19 mouse cellular contexts compared by ENCODE assay signal in the genomic region with DNA sequence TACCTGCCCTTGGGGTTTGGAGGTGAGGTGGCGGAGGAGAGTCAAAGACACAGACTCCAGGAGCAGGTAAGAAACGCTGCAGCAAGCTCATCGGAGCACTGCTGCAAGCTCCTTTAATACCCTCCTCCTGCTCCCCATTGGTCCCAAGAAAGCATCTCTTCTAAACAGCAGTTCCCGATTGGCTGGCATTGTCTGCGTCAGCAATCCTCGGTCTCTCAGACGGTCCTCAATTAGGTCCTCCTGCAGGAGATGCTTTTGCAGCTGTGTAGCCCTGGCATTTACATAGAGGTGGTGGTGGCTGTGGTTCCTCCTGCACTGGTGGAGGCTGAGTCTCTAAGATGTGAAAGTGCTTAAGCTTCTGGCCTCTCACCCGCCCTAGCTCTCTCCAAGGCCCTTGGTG. TPM values are rescaled to one million over a fixed set of nuclear protein-coding genes. Genes with fewer than 3 reads are reported as not detected.
DNase-seq lines count a peak whose midpoint lies in the region; ATAC-seq and TF ChIP-seq lines count a peak whose summit lies in the region.
"Had no signal": no experiment of that assay in that cellular context is flagged by ENCODE, and none has a peak within 500 bp of the region (broad histone marks: within the 10 kb centered on the region; RNA-seq: fewer than 3 reads in every experiment).

No protein-coding gene starts in this region.

- no peak overlapping the region for H3K4me3 ChIP-seq in midbrain, embryonic 11.5 days (ENCODE audit: low read depth, low read length)
- H3K4me3 ChIP-seq in midbrain, embryonic 16.5 days (ENCODE audit: low read depth, low read length), result no peak overlapping the region
- H3K4me3 ChIP-seq in CH12.LX (replicated peaks in 1 of 3; ENCODE audit: low read depth in 2 of 3, low read length in 2 of 3, poor library complexity in 1 of 3), result no peak overlapping the region
- H3K4me3 ChIP-seq: embryonic facial prominence, embryonic 10.5 days; forebrain, embryonic 15.5 days; heart, embryonic 10.5 days; hindbrain, embryonic 13.5 days; intestine, embryonic 15.5 days had no signal

- intact Hi-C loops in heart, postnatal 36 days (cut with DNase I), result no loop called here

- H3K4me1 ChIP-seq in midbrain, embryonic 11.5 days (ENCODE audit: control insufficient read depth, insufficient read depth, low read length), result no peaks in the 10 kb centered on the region
- no peaks in the 10 kb centered on the region for H3K4me1 ChIP-seq in midbrain, embryonic 16.5 days (ENCODE audit: control insufficient read depth, insufficient read depth, low read length)
- H3K4me1 ChIP-seq in CH12.LX (ENCODE audit: control insufficient read depth in 1 of 2, insufficient read depth in 2 of 2), result no peaks in the 10 kb centered on the region
- H3K4me1 ChIP-seq: heart, embryonic 10.5 days; hindbrain, embryonic 13.5 days; intestine, embryonic 15.5 days had no signal

- no peak for TF ChIP-seq EP300 in CH12.LX (IDR thresholded peaks at IDR 0.05; ENCODE audit: low read length)

- H3K4me2 ChIP-seq in midbrain, embryonic 11.5 days, result no peak overlapping the region
- no peak overlapping the region for H3K4me2 ChIP-seq in midbrain, embryonic 16.5 days (ENCODE audit: low read length)
- no peak overlapping the region for H3K4me2 ChIP-seq in CH12.LX (ENCODE audit: insufficient read depth, low read depth, poor library complexity, severe bottlenecking)
- H3K4me2 ChIP-seq: forebrain, embryonic 15.5 days; hindbrain, embryonic 13.5 days; intestine, embryonic 15.5 days had no signal

- H3K9ac ChIP-seq in midbrain, embryonic 11.5 days (ENCODE audit: low read length), result no peak overlapping the region
- no peak overlapping the region for H3K9ac ChIP-seq in midbrain, embryonic 16.5 days (ENCODE audit: low read depth, low read length)
- no peak overlapping the region for H3K9ac ChIP-seq in CH12.LX (ENCODE audit: insufficient read depth, low read depth)
- H3K9ac ChIP-seq: forebrain, embryonic 15.5 days; hindbrain, embryonic 13.5 days; intestine, embryonic 15.5 days had no signal

- no peak for TF ChIP-seq POLR2A in CH12.LX (IDR thresholded peaks at IDR 0.05; ENCODE audit: low read depth, low read length)

- no peak for TF ChIP-seq RAD21 in CH12.LX (IDR thresholded peaks at IDR 0.05; ENCODE audit: low read depth, low read length)

- H3K79me2 ChIP-seq in CH12.LX (replicated peaks; ENCODE audit: control insufficient read depth, extremely low read depth, insufficient read depth, poor library complexity, severe bottlenecking), result no peaks in the 10 kb centered on the region

- dilution Hi-C loops in CH12.LX (cut with MboI; ENCODE audit: extremely low pct_ligation_motif_present, extremely low pct_unique_long_range_greater_than_20kb, low sequenced_read_pairs), result no loop called here

- ATAC-seq in midbrain, embryonic 11.5 days (ENCODE audit: low FRiP score), result no peak
- no peak for ATAC-seq in midbrain, embryonic 16.5 days
- ATAC-seq: forebrain, embryonic 15.5 days; intestine, embryonic 15.5 days had no signal

- no peak for TF ChIP-seq CTCF in CH12.LX (conservative IDR thresholded peaks at IDR 0.05 in 1 of 2, IDR thresholded peaks at IDR 0.05 in 1 of 2; ENCODE audit: low read depth in 2 of 2, low read length in 2 of 2)

- 47% methylated on average over 8 of the region's 8 CpGs for WGBS in midbrain, embryonic 11.5 days
- WGBS in midbrain, embryonic 16.5 days, result 36% methylated on average over 8 of the region's 8 CpGs

- H3K36me3 ChIP-seq in midbrain, embryonic 11.5 days (ENCODE audit: control insufficient read depth, insufficient read depth, low read length), result no peaks in the 10 kb centered on the region
- no peaks in the 10 kb centered on the region for H3K36me3 ChIP-seq in midbrain, embryonic 16.5 days (ENCODE audit: control insufficient read depth, insufficient read depth, low read length)
- no peaks in the 10 kb centered on the region for H3K36me3 ChIP-seq in CH12.LX (replicated peaks in 1 of 2; ENCODE audit: control insufficient read depth in 1 of 2, insufficient read depth in 1 of 2, low read length in 1 of 2)
- H3K36me3 ChIP-seq: embryonic facial prominence, embryonic 10.5 days; forebrain, embryonic 15.5 days; heart, embryonic 10.5 days; hindbrain, embryonic 13.5 days; intestine, embryonic 15.5 days had no signal

- in situ Hi-C loops in CH12.LX (cut with MboI; ENCODE audit: low pct_ligation_motif_present, low pct_unique_long_range_greater_than_20kb, low sequenced_read_pairs), result no loop called here

- no peaks in the 10 kb centered on the region for H3K27me3 ChIP-seq in midbrain, embryonic 11.5 days (ENCODE audit: control insufficient read depth, insufficient read depth, low read length)
- H3K27me3 ChIP-seq in midbrain, embryonic 16.5 days (ENCODE audit: control insufficient read depth, insufficient read depth, low read depth, low read length), result no peaks in the 10 kb centered on the region
- peaks cover 51% of the 10 kb centered on the region for H3K27me3 ChIP-seq in CH12.LX (replicated peaks)
- H3K27me3 ChIP-seq: forebrain, embryonic 15.5 days; intestine, embryonic 15.5 days had no signal

- H3K27ac ChIP-seq in midbrain, embryonic 11.5 days (ENCODE audit: low read depth, low read length), result no peak overlapping the region
- no peak overlapping the region for H3K27ac ChIP-seq in midbrain, embryonic 16.5 days (ENCODE audit: low read length)
- H3K27ac ChIP-seq in CH12.LX (ENCODE audit: insufficient read depth, low read depth), result no peak overlapping the region
- H3K27ac ChIP-seq: embryonic facial prominence, embryonic 10.5 days; forebrain, embryonic 15.5 days; heart, embryonic 10.5 days; hindbrain, embryonic 13.5 days; intestine, embryonic 15.5 days had no signal

- H3K9me3 ChIP-seq in midbrain, embryonic 11.5 days (ENCODE audit: control insufficient read depth, low read length), result no peaks in the 10 kb centered on the region
- no peaks in the 10 kb centered on the region for H3K9me3 ChIP-seq in midbrain, embryonic 16.5 days (replicated peaks; ENCODE audit: control insufficient read depth, low read length, poor library complexity, severe bottlenecking)
- no peaks in the 10 kb centered on the region for H3K9me3 ChIP-seq in CH12.LX (replicated peaks; ENCODE audit: low read length)
- H3K9me3 ChIP-seq: embryonic facial prominence, embryonic 10.5 days; forebrain, embryonic 15.5 days; heart, embryonic 10.5 days; hindbrain, embryonic 13.5 days; intestine, embryonic 15.5 days had no signal

- DNase-seq in midbrain, embryonic 11.5 days (ENCODE audit: low spot score, missing footprints), result peak; percentile 1
- DNase-seq in CH12.LX (ENCODE audit: extremely low read depth) (peak; percentile 26), ZHBTc4 (ENCODE audit: low read depth, low spot score) (peak; percentile 56)
- DNase-seq in heart, postnatal 36 days, result no peak
- DNase-seq in layer of hippocampus, postnatal 10 days (ENCODE audit: low spot score in 2 of 2), result no peak
- DNase-seq: adrenal gland, postnatal 10 days; cerebellum, adult 18-20 months; cerebellum, adult 9-11 months; cerebellum, postnatal 36 days; gastrocnemius, postnatal 36 days; heart, adult 11 months; heart, postnatal 10 days had no signal

TF ChIP-seq in CH12.LX, 34 proteins besides CTCF, POLR2A, EP300 and RAD21:
- TF ChIP-seq POLR2AphosphoS2 (IDR thresholded peaks at IDR 0.05; ENCODE audit: low read depth, low read length) (no peak), TBP (conservative IDR thresholded peaks at IDR 0.05; ENCODE audit: low read depth, low read length) (0 out of 2 replicates have a peak, but pooled peaks have one; percentile 34)
TF ChIP-seq in CH12.LX: peak in this region for 1.

RNA-seq across cellular contexts. Expression of gene Mocs3, which starts 15.1 kb away (rescaled TPM):
- polyA plus RNA-seq in midbrain, embryonic 11.5 days (2014; fragmentation: Nextera tagmentation; extraction: Ambion mirVana), result 8.0 TPM in 2 replicates
- 7.5 and 8.5 TPM in 2 replicates for polyA plus RNA-seq in midbrain, embryonic 16.5 days (2015; fragmentation: Nextera tagmentation; extraction: Ambion mirVana)
- total RNA-seq in CH12.LX (2012; rRNA removed), result 10.6 and 13.3 TPM in 2 replicates
- total RNA-seq in CH12.LX (2014; rRNA removed), result 8.0 and 9.5 TPM in 2 replicates
- polyA plus RNA-seq in CH12.LX (2012; ENCODE audit: insufficient read length, low read depth), result 7.2 and 7.6 TPM in 2 replicates
- total RNA-seq in heart, postnatal 36 days (2021), result 1 to 10 TPM; 7.9 to 8.0 TPM
- total RNA-seq in layer of hippocampus, postnatal 10 days (2021), result 10 to 100 TPM; 16.1 to 17.4 TPM

RNA-seq across cellular contexts. Expression of gene Dpm1, which starts 15.2 kb away (rescaled TPM):
- polyA plus RNA-seq in midbrain, embryonic 11.5 days (2014; fragmentation: Nextera tagmentation; extraction: Ambion mirVana), result 75.4 and 92.2 TPM in 2 replicates
- 80.3 and 83.4 TPM in 2 replicates for polyA plus RNA-seq in midbrain, embryonic 16.5 days (2015; fragmentation: Nextera tagmentation; extraction: Ambion mirVana)
- 28.5 and 34.5 TPM in 2 replicates for total RNA-seq in CH12.LX (2012; rRNA removed)
- 52.9 and 55.3 TPM in 2 replicates for total RNA-seq in CH12.LX (2014; rRNA removed)
- polyA plus RNA-seq in CH12.LX (2012; ENCODE audit: insufficient read length, low read depth), result 30.7 and 54.9 TPM in 2 replicates
- total RNA-seq in heart, postnatal 36 days (2021), result 10 to 100 TPM; 76.0 to 92.6 TPM
- 10 to 100 TPM; 46.0 to 57.8 TPM for total RNA-seq in layer of hippocampus, postnatal 10 days (2021)

RNA-seq across cellular contexts. Expression of gene Gm20716, which starts 15.4 kb away (rescaled TPM):
- 23.8 and 24.6 TPM in 2 replicates for polyA plus RNA-seq in midbrain, embryonic 11.5 days (2014; fragmentation: Nextera tagmentation; extraction: Ambion mirVana)
- 18.2 and 21.7 TPM in 2 replicates for polyA plus RNA-seq in midbrain, embryonic 16.5 days (2015; fragmentation: Nextera tagmentation; extraction: Ambion mirVana)
- total RNA-seq in CH12.LX (2012; rRNA removed) (26.1 and 27.8 TPM in 2 replicates), CH12.LX (2014; rRNA removed) (26.9 and 28.6 TPM in 2 replicates)
- polyA plus RNA-seq in CH12.LX (2012; ENCODE audit: insufficient read length, low read depth), result 30.7 and 34.8 TPM in 2 replicates
- total RNA-seq in heart, postnatal 36 days (2021), result 10 to 100 TPM; 14.3 to 16.5 TPM
- total RNA-seq in layer of hippocampus, postnatal 10 days (2021), result 10 to 100 TPM; 28.0 to 28.3 TPM

RNA-seq across cellular contexts. Expression of gene Kcng1, which starts 36.0 kb away (rescaled TPM):
- 1.2 and 1.7 TPM in 2 replicates for polyA plus RNA-seq in midbrain, embryonic 11.5 days (2014; fragmentation: Nextera tagmentation; extraction: Ambion mirVana)
- 3.5 and 3.6 TPM in 2 replicates for polyA plus RNA-seq in midbrain, embryonic 16.5 days (2015; fragmentation: Nextera tagmentation; extraction: Ambion mirVana)
- total RNA-seq in CH12.LX (2012; rRNA removed), result not detected in 2 replicates
- total RNA-seq in CH12.LX (2014; rRNA removed), result not detected in 2 replicates
- polyA plus RNA-seq in CH12.LX (2012; ENCODE audit: insufficient read length, low read depth), result 0.14 and 0.16 TPM in 2 replicates
- total RNA-seq in heart, postnatal 36 days (2021), result under 1 TPM; 0.08 TPM
- 10 to 100 TPM; 45.5 to 46.8 TPM for total RNA-seq in layer of hippocampus, postnatal 10 days (2021)
- total RNA-seq: MEL had no signal

RNA-seq across cellular contexts. Expression of gene Adnp, which starts 38.7 kb away (rescaled TPM):
- polyA plus RNA-seq in midbrain, embryonic 11.5 days (2014; fragmentation: Nextera tagmentation; extraction: Ambion mirVana), result 6.0 and 9.7 TPM in 2 replicates
- polyA plus RNA-seq in midbrain, embryonic 16.5 days (2015; fragmentation: Nextera tagmentation; extraction: Ambion mirVana), result 2.7 and 2.8 TPM in 2 replicates
- total RNA-seq in CH12.LX (2012; rRNA removed), result 3.3 and 3.5 TPM in 2 replicates
- 1.3 TPM in 2 replicates for total RNA-seq in CH12.LX (2014; rRNA removed)
- polyA plus RNA-seq in CH12.LX (2012; ENCODE audit: insufficient read length, low read depth), result 11.8 and 12.9 TPM in 2 replicates
- 10 to 100 TPM; 32.6 to 33.2 TPM for total RNA-seq in heart, postnatal 36 days (2021)
- total RNA-seq in layer of hippocampus, postnatal 10 days (2021), result 100 to 1,000 TPM; 113 to 115 TPM

Comparison
In these comparisons a context has a peak if more than half of its experiments do, and no peak if none do; other contexts are left out.
1. DNase-seq: peak in midbrain, embryonic 11.5 days (single experiment), CH12.LX (single experiment) and ZHBTc4 (single experiment); none in heart, postnatal 36 days (0 of 2) and layer of hippocampus, postnatal 10 days (0 of 2).